Mouse (Mus musculus): ENCODE results near the gene Ranbp1. TPM values are rescaled to one million over a fixed set of nuclear protein-coding genes. Genes with fewer than 3 reads are reported as not detected.

Gene Ranbp1
- polyA plus RNA-seq, 1 experiment from 2014 or later: 515 TPM

MicroRNA genes within 50 kb of the gene (microRNA counts, 519-probe panel; counts per million panel counts)
- microRNA mmu-miR-1306: 2,190 counts per million, percentile 29 among the panel's probes with 10 or more counts

Small RNA genes within 50 kb of the gene (microRNA-seq; reads per million reads assigned to microRNA genes)
- gene Gm24572 (ENCODE audit: borderline number of aligned reads) (not detected), gene Mir1306 (ENCODE audit: borderline number of aligned reads) (171 reads per million, percentile 57 among the genes with 10 or more reads in this experiment)

Other genes starting within 250 kb of the Ranbp1 start
- gene Dgcr6, start 195.9 kb downstream of the Ranbp1 start, polyA plus RNA-seq (2014; fragmentation: Nextera tagmentation; extraction: Ambion mirVana): 89.9 and 96.8 TPM in 2 replicates
- 7.2 and 7.7 TPM in 2 replicates for gene Prodh, start 158.5 kb downstream of the Ranbp1 start, polyA plus RNA-seq (2014; fragmentation: Nextera tagmentation; extraction: Ambion mirVana)
- 4.3 and 5.1 TPM in 2 replicates for gene Rtn4r, start 121.1 kb downstream of the Ranbp1 start, polyA plus RNA-seq (2014; fragmentation: Nextera tagmentation; extraction: Ambion mirVana)
- not detected in 2 replicates for gene Ccdc188, start 30.9 kb downstream of the Ranbp1 start, polyA plus RNA-seq (2014; fragmentation: Nextera tagmentation; extraction: Ambion mirVana)
- 23.6 and 25.4 TPM in 2 replicates for gene Zdhhc8, start 13.6 kb downstream of the Ranbp1 start, polyA plus RNA-seq (2014; fragmentation: Nextera tagmentation; extraction: Ambion mirVana)
- gene Trmt2a, start 53 bp downstream of the Ranbp1 start, polyA plus RNA-seq (2014; fragmentation: Nextera tagmentation; extraction: Ambion mirVana): 79.1 and 83.5 TPM in 2 replicates
- 1.2 and 6.5 TPM in 2 replicates for gene Gm49776, start 9.6 kb upstream of the Ranbp1 start, polyA plus RNA-seq (2014; fragmentation: Nextera tagmentation; extraction: Ambion mirVana)
- 28.9 and 34.3 TPM in 2 replicates for gene Dgcr8, start 40.5 kb upstream of the Ranbp1 start, polyA plus RNA-seq (2014; fragmentation: Nextera tagmentation; extraction: Ambion mirVana)
- 28.2 and 30.6 TPM in 2 replicates for gene Tango2, start 99.4 kb upstream of the Ranbp1 start, polyA plus RNA-seq (2014; fragmentation: Nextera tagmentation; extraction: Ambion mirVana)
- gene Arvcf, start 99.5 kb upstream of the Ranbp1 start, polyA plus RNA-seq (2014; fragmentation: Nextera tagmentation; extraction: Ambion mirVana): 23.0 and 23.5 TPM in 2 replicates
- gene Txnrd2, start 177.7 kb upstream of the Ranbp1 start, polyA plus RNA-seq (2014; fragmentation: Nextera tagmentation; extraction: Ambion mirVana): 14.7 TPM in 2 replicates
- 85.4 and 86.4 TPM in 2 replicates for gene Comt, start 178.1 kb upstream of the Ranbp1 start, polyA plus RNA-seq (2014; fragmentation: Nextera tagmentation; extraction: Ambion mirVana)
- 16.5 and 17.8 TPM in 2 replicates for gene Gnb1l, start 250.0 kb upstream of the Ranbp1 start, polyA plus RNA-seq (2014; fragmentation: Nextera tagmentation; extraction: Ambion mirVana)